Mouse (Mus musculus): ENCODE measurements around the gene Agpat2.

GRCm38 (mm10) chr2:26615459-26616124 lies 11.4 kb upstream of the Agpat2 start:
- no peak for TF ChIP-seq CTCF (IDR thresholded peaks at IDR 0.05; ENCODE audit: extremely low read depth, insufficient read length, insufficient replicate concordance, low read depth, low read length)
- TF ChIP-seq POLR2A (IDR thresholded peaks at IDR 0.05; ENCODE audit: low read depth, low read length): no peak
